Mouse (Mus musculus) myocyte (in vitro differentiated cells): ENCODE data around the gene Nemf. TPM values are rescaled to one million over a fixed set of nuclear protein-coding genes. Genes with fewer than 3 reads are reported as not detected.

Source experiments
- H3K27me3 ChIP-seq: one replicate; pipeline ENCODE4 v1.6.1; 2011; ENCODE audit not compliant: control insufficient read depth, insufficient read depth, insufficient read length
- H3K36me3 ChIP-seq: one replicate; pipeline ENCODE4 v1.6.1; 2011; ENCODE audit not compliant: control insufficient read depth, insufficient read depth
- H3K4me2 ChIP-seq: one replicate; pipeline ENCODE4 v1.6.1; 2011; ENCODE audit warnings: low read depth, control low read depth
- H3K4me3 ChIP-seq: one replicate; pipeline ENCODE4 v1.5.1; 2011; ENCODE audit warnings: mild to moderate bottlenecking, control low read depth, moderate library complexity
- H3K79me2 ChIP-seq: one replicate; pipeline ENCODE4 v1.6.1; 2011; ENCODE audit not compliant: control insufficient read depth, insufficient read depth
- H3ac ChIP-seq: one replicate; pipeline ENCODE4 v1.6.1; 2011; ENCODE audit not compliant: control insufficient read depth, insufficient read length
- CEBPB ChIP-seq: IDR thresholded peaks from 2 replicates; pipeline ENCODE4 v1.6.1; 2011; ENCODE audit warnings: mild to moderate bottlenecking, moderate library complexity; ENCODE audit not compliant: poor library complexity, insufficient read depth, severe bottlenecking
- E2F4 ChIP-seq: IDR thresholded peaks from one replicate; pipeline ENCODE4 v1.6.1; 2011; ENCODE audit warnings: mild to moderate bottlenecking, control low read depth, moderate library complexity; ENCODE audit not compliant: insufficient read depth
- MAX ChIP-seq: IDR thresholded peaks from one replicate; pipeline ENCODE4 v1.6.1; 2011; ENCODE audit warnings: low read depth, mild to moderate bottlenecking, control low read depth
- MYOD1 ChIP-seq, 3 experiments: IDR thresholded peaks; one replicate each; pipeline ENCODE4 v1.6.1; 2011; ENCODE audit warnings: control low read depth in 2 of 3, low read depth in 2 of 3, mild to moderate bottlenecking in 2 of 3, moderate library complexity in 1 of 3; ENCODE audit not compliant: insufficient read length in 2 of 3, control insufficient read depth in 1 of 3
- MYOG ChIP-seq, 3 experiments: IDR thresholded peaks; one replicate each; pipeline ENCODE4 v1.6.1; 2011; ENCODE audit warnings: control low read depth in 2 of 3, low read depth in 2 of 3, mild to moderate bottlenecking in 2 of 3; ENCODE audit not compliant: insufficient read length in 2 of 3, control insufficient read depth in 1 of 3, insufficient read depth in 1 of 3
- POLR2A ChIP-seq: IDR thresholded peaks from one replicate; pipeline ENCODE4 v1.6.1; 2011; ENCODE audit warnings: low read depth, mild to moderate bottlenecking, control low read depth, moderate library complexity; ENCODE audit not compliant: insufficient read length
- POLR2AphosphoS2 ChIP-seq: IDR thresholded peaks from one replicate; pipeline ENCODE4 v1.6.1; 2011; ENCODE audit warnings: low read depth, control low read depth; ENCODE audit not compliant: insufficient read length
- REST ChIP-seq: IDR thresholded peaks from one replicate; pipeline ENCODE4 v1.6.1; 2011; ENCODE audit warnings: mild to moderate bottlenecking, control low read depth, moderate library complexity; ENCODE audit not compliant: insufficient read depth, insufficient read length
- SRF ChIP-seq: IDR thresholded peaks from one replicate; pipeline ENCODE4 v1.6.1; 2011; ENCODE audit warnings: low read depth; ENCODE audit not compliant: control insufficient read depth, insufficient read length
- TCF12 ChIP-seq: IDR thresholded peaks from one replicate; pipeline ENCODE4 v1.6.1; 2011; ENCODE audit warnings: mild to moderate bottlenecking, control low read depth; ENCODE audit not compliant: poor library complexity, insufficient read depth, severe bottlenecking
- TCF3 ChIP-seq: IDR thresholded peaks from one replicate; pipeline ENCODE4 v1.6.1; 2011; ENCODE audit warnings: low read depth, control low read depth; ENCODE audit not compliant: insufficient read length
- USF1 ChIP-seq: IDR thresholded peaks from one replicate; pipeline ENCODE4 v1.6.1; 2011; ENCODE audit warnings: low read depth, mild to moderate bottlenecking, control low read depth, moderate library complexity
- polyA plus RNA-seq: library from polyadenylated mRNA; unstranded; fragments of >200 nt; fragmentation: generic; extraction: Trizol; gene quantifications from one replicate; pipeline ENCODE4 v1.2.1, GENCODE M21; 2012; ENCODE audit warnings: missing spikeins

Nemf gene
- polyA plus RNA-seq, 1 experiment, result 6.8 TPM

GRCm38 (mm10) chr12:69376132-69376531 lies 19.2 kb upstream of the Nemf start:
- TF ChIP-seq TCF12, result no peak
- TF ChIP-seq SRF, result no peak
- TF ChIP-seq POLR2A, result no peak
- TF ChIP-seq CEBPB, result no peak
- TF ChIP-seq MYOD1 (IDR thresholded peaks at IDR 0.05; ENCODE audit: control insufficient read depth in 1 of 3, insufficient read length in 2 of 3, low read depth in 2 of 3), result no peak
- Histone ChIP-seq H3K27me3 (no peaks in the 10 kb centered on the region), H3K79me2 (peaks cover 54% of the 10 kb centered on the region), H3K36me3 (peaks cover 30% of the 10 kb centered on the region), H3K4me3 (no peak overlapping the region), H3ac (no peak overlapping the region), H3K4me2 (peak overlapping the region; percentile 93)

DNA sequence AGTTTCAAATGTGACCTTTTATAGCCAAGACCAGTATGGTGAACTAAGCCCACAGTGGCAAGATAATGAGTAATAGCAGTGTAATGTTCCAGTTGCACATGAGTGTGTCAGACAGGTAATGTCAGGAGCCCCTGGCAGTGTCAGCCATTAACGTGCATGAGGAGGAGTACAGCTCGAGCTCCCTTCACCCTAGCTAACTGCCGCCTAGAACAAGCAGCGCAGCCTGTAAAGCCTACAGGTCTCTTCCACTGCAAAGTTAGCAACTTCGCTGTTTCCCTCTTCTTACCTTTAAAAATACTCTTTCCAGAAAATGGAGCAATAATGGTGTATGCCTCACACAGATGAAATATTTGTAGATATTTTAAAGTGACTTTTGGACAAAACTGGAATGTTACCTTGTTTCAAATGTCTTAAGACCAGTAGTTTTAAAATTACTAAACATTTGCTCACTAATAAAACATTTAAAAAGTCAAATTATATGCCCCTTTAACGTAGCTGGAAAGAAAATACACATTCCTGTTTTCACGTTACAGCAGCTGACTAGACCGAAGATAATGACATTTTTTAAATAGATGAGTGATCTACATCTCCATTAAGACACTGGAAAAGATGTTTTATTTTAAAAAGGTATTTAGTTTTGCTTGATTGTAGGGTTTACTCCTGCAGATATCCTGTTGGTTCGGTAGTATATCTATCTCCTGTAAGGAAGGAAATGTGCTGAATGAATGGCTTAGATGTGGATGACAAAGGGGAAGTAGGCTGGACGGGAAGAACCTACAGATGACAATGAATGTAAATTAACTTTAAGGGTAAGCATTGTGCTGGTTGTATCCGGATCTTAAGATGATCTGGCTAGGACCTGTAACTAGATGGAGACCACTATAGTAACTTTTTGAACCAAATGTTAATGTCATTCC lies 17.1 kb upstream of the Nemf start:
- TF ChIP-seq MAX, result no peak
- TF ChIP-seq CEBPB, result 0 out of 2 replicates have a peak, but pooled peaks have one; percentile 14
- TF ChIP-seq TCF3, result no peak
- no peak for TF ChIP-seq USF1
- TF ChIP-seq POLR2AphosphoS2, result no peak
- no peak for TF ChIP-seq SRF
- peaks cover 54% of the 10 kb centered on the region for H3K79me2 ChIP-seq
- peak overlapping the region; percentile 93 for H3K4me2 ChIP-seq
- H3ac ChIP-seq, result no peak overlapping the region
- no peaks in the 10 kb centered on the region for H3K27me3 ChIP-seq
- H3K36me3 ChIP-seq, result peaks cover 30% of the 10 kb centered on the region
- H3K4me3 ChIP-seq, result peak overlapping the region; percentile 74

- H3K79me2 ChIP-seq, result peaks cover 53% of the 10 kb centered on the region
- H3K4me2 ChIP-seq, result peak overlapping the region; percentile 93
- H3K4me3 ChIP-seq, result peak overlapping the region; percentile 74
- H3ac ChIP-seq, result peak overlapping the region; percentile 93
- peaks cover 24% of the 10 kb centered on the region for H3K36me3 ChIP-seq
- TF ChIP-seq POLR2AphosphoS2, result peak; percentile 31
- peak; percentile 35 for TF ChIP-seq POLR2A
- TF ChIP-seq MAX, result no peak
- no peaks in the 10 kb centered on the region for H3K27me3 ChIP-seq
Observed at GRCm38 (mm10) chr12:69372731-69373331, 15.9 kb upstream of the Nemf start.

DNA sequence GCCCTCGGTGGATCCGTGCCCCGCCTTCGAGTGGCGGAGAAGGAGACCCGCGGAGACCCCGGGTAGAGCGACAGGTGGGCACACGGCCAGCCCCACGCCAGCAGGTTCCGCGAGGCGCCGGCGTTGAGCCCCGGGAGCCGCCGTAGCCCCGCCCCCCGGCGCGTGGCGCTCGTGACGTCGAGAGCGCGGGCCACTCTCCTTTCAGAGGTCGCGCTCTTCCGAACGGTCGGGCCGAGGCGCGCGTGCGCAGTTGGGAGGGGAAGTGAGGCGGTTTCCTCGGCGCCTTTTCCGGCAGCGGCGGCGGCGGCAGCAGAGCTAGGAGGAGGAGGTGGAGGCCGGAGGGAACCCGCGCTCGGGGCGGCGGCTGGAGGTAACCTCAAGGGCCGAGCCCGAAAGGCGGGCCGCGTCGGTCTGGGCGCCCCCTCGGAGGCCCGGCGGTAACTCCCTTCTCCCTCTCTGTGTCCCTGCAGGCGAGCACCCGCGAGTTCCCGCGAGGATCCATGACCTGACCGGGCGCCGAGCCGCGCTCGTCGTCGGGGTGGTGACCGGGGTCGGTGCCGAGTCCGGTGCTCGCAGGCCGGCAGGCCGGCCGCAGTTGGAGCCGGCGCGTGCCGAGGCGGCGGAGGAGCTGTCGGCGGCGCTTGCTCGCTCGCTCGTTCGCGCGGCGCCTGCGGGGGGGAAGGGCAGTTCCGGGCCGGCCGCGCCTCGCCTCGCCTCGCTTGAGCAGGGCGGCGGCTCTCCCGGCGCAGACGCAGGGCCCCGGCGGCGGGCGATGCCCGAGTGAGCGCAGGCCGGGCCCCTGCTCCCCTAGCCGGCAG lies 15.1 kb upstream of the Nemf start, which contains the start of the genes Arf6 and Gm9887:
Gene Arf6 (plus strand): TSS at position 297 of the 818 bp plus-strand sequence.
Gene Gm9887 (minus strand): TSS at position 605 of the 818 bp plus-strand sequence.
- peak; percentile 63 for TF ChIP-seq POLR2AphosphoS2
- no peak for TF ChIP-seq MAX
- TF ChIP-seq USF1, result no peak
- TF ChIP-seq TCF3, result no peak
- no peak for TF ChIP-seq REST
- peak; percentile 13 for TF ChIP-seq E2F4
- TF ChIP-seq MYOG (IDR thresholded peaks at IDR 0.05; ENCODE audit: control insufficient read depth in 1 of 3, insufficient read depth in 1 of 3, insufficient read length in 2 of 3, low read depth in 2 of 3), result peak in 1 of 3 experiments; percentile 22
- TF ChIP-seq TCF12, result no peak
- TF ChIP-seq CEBPB, result no peak
- peak in 1 of 3 experiments; percentile 57 for TF ChIP-seq MYOD1 (IDR thresholded peaks at IDR 0.05; ENCODE audit: control insufficient read depth in 1 of 3, insufficient read length in 2 of 3, low read depth in 2 of 3)
- TF ChIP-seq SRF, result no peak
- TF ChIP-seq POLR2A, result peak; percentile 67
- peak within 1 kb of the TSS; percentile 93 for H3ac ChIP-seq
- H3K79me2 ChIP-seq, result peaks cover 46% of the 10 kb centered on the region
- H3K4me2 ChIP-seq, result peak within 1 kb of the TSS; percentile 93
- H3K27me3 ChIP-seq, result no peaks in the 10 kb centered on the region
- H3K36me3 ChIP-seq, result peaks cover 18% of the 10 kb centered on the region
- H3K4me3 ChIP-seq, result peak within 1 kb of the TSS; percentile 74

DNA sequence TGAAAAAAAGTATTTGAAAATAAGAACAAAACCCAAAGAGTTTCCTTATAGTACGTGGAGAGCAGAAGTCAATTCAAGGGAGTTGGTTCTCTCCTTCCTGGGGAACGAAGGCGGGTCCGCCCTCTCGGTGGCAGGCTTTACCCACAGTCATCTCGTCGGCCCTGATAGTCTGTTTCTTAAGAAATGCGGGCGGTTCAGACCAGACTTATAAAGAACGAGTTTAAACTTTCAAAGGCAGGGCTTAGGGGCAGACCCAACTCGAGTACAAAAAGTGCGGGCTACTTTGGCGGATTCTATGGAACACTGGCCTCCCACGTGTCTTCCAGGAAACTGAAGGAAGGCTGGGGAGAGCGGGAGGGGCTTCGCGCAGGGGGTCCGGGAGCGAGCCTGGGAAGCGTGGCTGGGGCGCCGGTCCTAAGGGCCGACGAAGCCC lies 14.5 kb upstream of the Nemf start:
- Histone ChIP-seq H3K4me2 (peak overlapping the region; percentile 71), H3K4me3 (peak overlapping the region; percentile 74), H3K79me2 (peaks cover 39% of the 10 kb centered on the region), H3K36me3 (peaks cover 11% of the 10 kb centered on the region), H3K27me3 (no peaks in the 10 kb centered on the region), H3ac (peak overlapping the region; percentile 93)
- no peak for TF ChIP-seq REST
- TF ChIP-seq USF1, result peak; percentile 64
- no peak for TF ChIP-seq POLR2AphosphoS2
